Mouse (Mus musculus): Measurements from ENCODE around the gene Gm2056.
"Not testable (repeated sequence)": the region's sequence is repeated elsewhere in the genome, so short reads cannot be mapped to it uniquely, and the experiment has no call there.

The Gm2056 gene

DNA sequence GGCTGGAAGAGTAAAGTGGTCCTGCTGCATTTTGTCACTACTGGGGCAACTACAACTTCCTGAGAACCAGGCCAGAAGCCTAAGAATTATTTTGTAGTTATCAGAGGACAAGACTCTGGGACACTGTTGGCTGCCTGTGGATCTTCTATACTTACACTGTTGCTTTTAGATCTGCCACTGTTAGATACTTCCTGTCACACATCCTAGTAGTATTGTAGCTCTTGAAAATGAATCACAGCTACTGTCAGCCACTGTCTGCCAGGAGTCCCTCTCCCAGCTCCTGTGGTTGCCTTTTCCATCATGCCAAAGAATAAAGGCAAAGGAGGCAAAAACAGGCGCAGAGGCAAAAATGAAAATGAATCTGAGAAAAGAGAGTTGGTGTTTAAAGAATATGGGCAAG, at the start of gene Gm2056:
Gm2056 (plus strand) TSS at position 301 of the 400 bp plus-strand sequence.
- not testable (repeated sequence) for DNase-seq

DNA sequence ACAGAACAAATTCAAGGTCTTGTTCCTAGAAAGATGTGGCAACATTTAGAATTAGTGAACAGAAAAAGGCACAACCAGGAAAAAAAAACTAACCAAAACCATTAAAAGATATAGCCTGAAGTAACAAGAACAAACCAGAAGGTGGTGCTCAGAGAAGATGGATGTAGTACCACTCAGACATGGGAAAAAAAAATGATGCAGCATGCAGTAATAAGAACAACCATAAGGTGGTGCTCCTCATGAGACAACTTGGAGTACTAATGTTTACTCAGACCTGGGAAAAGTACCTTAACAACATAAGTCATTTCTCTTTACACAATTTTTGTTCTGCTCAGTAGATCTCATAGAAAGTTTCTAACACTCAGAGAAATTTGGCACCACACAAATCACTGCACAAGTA, 42.8 kb upstream of the Gm2056 start:
- DNase-seq = not testable (repeated sequence)

DNA sequence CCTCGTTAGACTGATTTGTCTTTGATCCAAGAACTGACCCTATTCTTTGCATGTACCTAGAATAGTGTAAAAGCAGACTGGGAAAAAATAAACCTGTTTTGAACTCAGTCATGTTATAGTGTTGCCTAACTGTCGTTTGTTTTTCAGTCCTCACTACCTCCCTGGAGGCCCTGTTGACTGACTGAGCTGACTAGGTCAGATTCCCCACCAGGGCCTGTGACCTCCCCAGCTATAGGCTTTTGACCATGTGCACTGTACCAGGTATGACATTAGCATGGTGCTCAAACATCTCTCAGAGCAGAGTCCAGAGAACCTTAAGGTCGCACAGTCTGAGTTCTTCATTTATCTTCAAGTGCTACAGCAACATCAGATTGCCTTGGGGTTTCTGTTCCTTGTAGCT, 22.7 kb upstream of the Gm2056 start:
- DNase-seq = not testable (repeated sequence)

DNA sequence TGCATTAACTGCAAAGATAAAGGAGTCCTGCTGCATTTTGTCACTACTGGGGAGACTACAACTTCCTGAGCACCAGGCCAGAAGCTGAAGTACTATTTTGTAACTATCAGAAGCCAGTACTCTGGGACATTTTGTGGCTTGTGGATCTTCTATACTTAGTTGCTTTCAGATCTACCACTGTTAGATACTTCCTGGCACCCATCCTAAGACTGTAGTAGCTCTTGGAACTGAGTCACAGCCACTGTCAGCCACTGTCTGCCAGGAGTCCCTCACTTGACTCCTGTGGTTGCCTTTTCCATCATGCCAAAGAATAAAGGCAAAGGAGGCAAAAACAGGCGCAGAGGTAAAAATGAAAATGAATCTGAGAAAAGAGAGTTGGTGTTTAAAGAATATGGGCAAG, 15.3 kb upstream of the Gm2056 start, which contains the start of gene Gm2075:
Gm2075 (plus strand) TSS at position 301 of the 400 bp plus-strand sequence.
- not testable (repeated sequence) for DNase-seq

DNA sequence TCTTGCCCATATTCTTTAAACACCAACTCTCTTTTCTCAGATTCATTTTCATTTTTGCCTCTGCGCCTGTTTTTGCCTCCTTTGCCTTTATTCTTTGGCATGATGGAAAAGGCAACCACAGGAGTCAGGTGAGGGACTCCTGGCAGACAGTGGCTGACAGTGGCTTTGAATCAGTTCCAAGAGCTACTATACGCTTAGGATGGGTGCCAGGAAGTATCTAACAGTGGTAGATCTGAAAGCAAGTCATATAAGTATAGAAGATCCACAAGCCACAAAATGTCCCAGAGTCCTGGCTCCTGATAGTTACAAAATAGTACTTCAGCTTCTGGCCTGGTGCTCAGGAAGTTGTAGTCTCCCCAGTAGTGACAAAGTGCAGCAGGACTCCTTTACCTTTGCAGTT, 8.1 kb upstream of the Gm2056 start, which contains the start of gene Gm6803:
Gm6803 (minus strand) TSS at position 101 of the 400 bp plus-strand sequence.
- DNase-seq = not testable (repeated sequence)

DNA sequence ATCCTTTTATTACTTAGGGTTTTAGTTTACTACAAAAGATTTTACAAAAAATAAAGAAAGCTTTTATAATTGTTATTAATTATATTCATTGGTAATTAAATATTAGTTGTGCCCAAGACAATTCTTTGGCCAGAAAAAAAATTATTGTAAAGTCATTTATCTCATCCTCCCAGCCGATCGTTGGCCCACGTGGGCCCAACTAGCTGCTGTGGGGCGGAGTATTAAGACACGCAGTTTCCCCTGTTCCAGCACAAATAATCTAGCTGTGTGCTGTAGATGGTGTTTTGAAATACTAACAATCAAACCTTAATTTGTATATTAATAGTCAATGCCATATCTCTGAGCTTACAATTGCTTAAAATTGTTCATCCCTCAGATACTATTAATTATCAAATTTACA, 5.4 kb downstream of the Gm2056 start:
- not testable (repeated sequence) for DNase-seq

DNA sequence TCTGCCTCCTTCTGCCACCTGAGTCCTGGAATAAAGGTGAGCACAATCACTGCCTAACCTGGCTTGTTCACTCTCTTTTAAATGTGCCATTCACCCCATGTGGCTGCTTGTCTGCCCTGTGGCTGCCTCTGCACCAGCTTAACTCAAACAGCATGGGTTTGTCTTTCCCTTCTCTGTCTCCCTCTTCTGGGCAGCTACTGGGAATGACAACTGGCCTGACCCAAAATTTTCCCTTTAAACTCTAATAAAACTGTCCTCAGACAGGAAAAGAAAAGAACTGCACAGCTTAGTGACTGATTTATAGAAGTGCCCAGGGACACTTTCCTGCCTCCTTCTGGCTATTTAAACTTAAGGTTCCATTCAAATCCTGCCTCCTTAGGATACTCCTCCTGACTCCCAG, 12.3 kb downstream of the Gm2056 start:
- not testable (repeated sequence) for DNase-seq

DNA sequence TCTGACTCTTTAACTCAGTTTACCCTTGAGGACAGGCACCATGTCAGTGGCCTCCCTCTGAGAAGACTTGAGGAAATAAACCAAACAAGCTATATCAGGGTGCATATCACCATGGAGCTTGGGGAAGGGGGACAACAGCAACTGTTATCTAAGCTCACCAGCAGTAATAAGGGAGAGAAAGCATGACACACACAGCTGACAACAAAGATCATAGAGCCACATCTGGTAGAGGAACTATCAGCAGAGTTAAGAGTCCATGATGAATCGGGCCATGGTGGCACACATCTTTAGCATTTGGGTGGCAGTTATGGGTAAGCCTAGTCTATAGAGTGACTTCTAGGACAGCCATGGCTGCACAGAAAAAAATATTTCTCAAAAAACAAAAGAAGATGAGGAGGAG, 12.9 kb downstream of the Gm2056 start:
- not testable (repeated sequence) for DNase-seq

DNA sequence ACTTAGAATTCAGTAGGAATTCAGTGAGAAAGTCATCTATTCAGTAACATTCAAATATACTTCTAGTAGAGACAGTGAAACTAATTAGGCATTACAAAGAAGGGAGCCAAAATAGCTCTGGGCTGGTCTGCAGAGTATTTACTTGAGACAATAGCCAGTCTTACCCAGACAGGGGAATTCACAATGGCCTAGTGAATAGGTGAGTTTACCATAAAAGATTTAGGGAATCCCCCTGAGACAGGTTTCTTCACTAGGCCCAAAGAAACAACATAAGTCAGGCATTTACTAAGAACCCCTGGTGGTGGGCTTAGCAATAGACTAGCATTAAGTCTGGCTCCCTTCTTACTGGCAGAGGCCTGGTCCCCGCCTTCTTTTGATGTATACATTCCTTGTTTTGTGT, 18.4 kb downstream of the Gm2056 start:
- DNase-seq = not testable (repeated sequence)
